Mouse (Mus musculus) hindbrain, embryonic 11.5 days (tissue): ENCODE measurements at regions not wholly inside any gene's neighbourhood (a gene's known extent, or its start where the extent isn't known, plus 50 kb on each side); places are given as distances from the start of the nearest gene placed in this dataset.

Experiments
- ATAC-seq: fragments of 200-750 bp; cut with Nextera tagmentation; 2 replicates; pipeline ENCODE4 v1.8.0; 2017; ENCODE audit warnings: mild to moderate bottlenecking, moderate TSS enrichment, moderate library complexity; ENCODE audit not compliant: low FRiP score
- DNase-seq: peaks from one replicate; pipeline ENCODE4 v3.0.0-alpha.2; 2015; ENCODE audit warnings: low spot score
- H3K27ac ChIP-seq: fragments of 300-500 bp; sonication (generic); 2 replicates; pipeline ENCODE4 v1.5.1; 2014; ENCODE audit warnings: mild to moderate bottlenecking, low read depth, low read length
- H3K27me3 ChIP-seq: fragments of 300-500 bp; sonication (generic); 2 replicates; pipeline ENCODE4 v1.6.1; 2014; ENCODE audit warnings: mild to moderate bottlenecking, low read length, moderate library complexity, mixed read lengths; ENCODE audit not compliant: control insufficient read depth, insufficient read depth
- H3K36me3 ChIP-seq: fragments of 300-500 bp; sonication (generic); 2 replicates; pipeline ENCODE4 v1.6.1; 2014; ENCODE audit warnings: mild to moderate bottlenecking, low read length, moderate library complexity, mixed read lengths; ENCODE audit not compliant: control insufficient read depth, insufficient read depth
- H3K4me1 ChIP-seq: fragments of 300-500 bp; sonication (generic); replicated peaks from 2 replicates; pipeline ENCODE4 v1.6.1; 2014; ENCODE audit warnings: low read length, mixed read lengths; ENCODE audit not compliant: control insufficient read depth, insufficient read depth
- H3K4me2 ChIP-seq: fragments of 300-500 bp; sonication (generic); replicated peaks from 2 replicates; pipeline ENCODE4 v1.6.1; 2014; ENCODE audit warnings: mild to moderate bottlenecking, low read depth, low read length
- H3K4me3 ChIP-seq: fragments of 300-500 bp; sonication (generic); 2 replicates; pipeline ENCODE4 v1.5.1; 2014; ENCODE audit warnings: low read depth, low read length
- H3K9ac ChIP-seq: fragments of 300-500 bp; sonication (generic); 2 replicates; pipeline ENCODE4 v1.6.1; 2014; ENCODE audit warnings: low read depth, low read length
- H3K9me3 ChIP-seq: fragments of 300-500 bp; sonication (generic); 2 replicates; pipeline ENCODE4 v1.6.1; 2016; ENCODE audit warnings: low read length; ENCODE audit not compliant: control insufficient read depth
- WGBS: fragments of 180-500 bp; shearing (Covaris S2); extraction: QIAGEN DNeasy Blood & Tissue Kit; methylation state at CpG from one replicate; pipeline ENCODE4 v1.1.7; 2014; 5-methylcytosine and 5-hydroxymethylcytosine counted together

- H3K9ac ChIP-seq = no peak overlapping the region
- peak; percentile 34 for DNase-seq
- H3K4me1 ChIP-seq = no peaks in the 10 kb centered on the region
- WGBS = 58% methylated on average over 1 of the region's 1 CpGs
- H3K9me3 ChIP-seq = no peaks in the 10 kb centered on the region
- H3K36me3 ChIP-seq = no peaks in the 10 kb centered on the region
- H3K4me2 ChIP-seq = no peak overlapping the region
- no peaks in the 10 kb centered on the region for H3K27me3 ChIP-seq
- H3K27ac ChIP-seq = no peak overlapping the region
- no peak for ATAC-seq
- no peak overlapping the region for H3K4me3 ChIP-seq
Observed at GRCm38 (mm10) chr1:193599163-193599562, 229.1 kb upstream of the Camk1g start.

- Histone ChIP-seq H3K4me3 (no peak overlapping the region), H3K4me1 (no peaks in the 10 kb centered on the region; the same call in 1 of the 2 replicates), H3K9ac (no peak overlapping the region), H3K27ac (no peak overlapping the region), H3K36me3 (no peaks in the 10 kb centered on the region), H3K4me2 (no peak overlapping the region), H3K9me3 (no peaks in the 10 kb centered on the region), H3K27me3 (no peaks in the 10 kb centered on the region)
- 12% methylated on average over 5 of the region's 5 CpGs for WGBS
- ATAC-seq (no peak; the same call in 1 of the 2 replicates), DNase-seq (peak; percentile 11)
Observed at GRCm38 (mm10) chr1:193590301-193590829, 220.3 kb upstream of the Camk1g start.

- WGBS = 21% methylated on average over 12 of the region's 12 CpGs
Observed at GRCm38 (mm10) chr1:193588477-193589464, 218.7 kb upstream of the Camk1g start.

GRCm38 (mm10) chr1:193587317-193587716 is 217.2 kb upstream of the Camk1g start:
- Histone ChIP-seq H3K9me3 (no peaks in the 10 kb centered on the region), H3K9ac (no peak overlapping the region), H3K4me2 (no peak overlapping the region), H3K36me3 (no peaks in the 10 kb centered on the region), H3K4me3 (no peak overlapping the region), H3K27ac (no peak overlapping the region), H3K4me1 (no peaks in the 10 kb centered on the region; the same call in 1 of the 2 replicates), H3K27me3 (no peaks in the 10 kb centered on the region)
- WGBS = 87% methylated on average over 2 of the region's 2 CpGs
- ATAC-seq (no peak), DNase-seq (no peak)

More at GRCm38 (mm10) chr1:193588477-193589464, 218.7 kb upstream of the Camk1g start:
- ATAC-seq = peak; percentile 84
- Histone ChIP-seq H3K4me2 (no peak overlapping the region), H3K4me3 (no peak overlapping the region), H3K4me1 (no peaks in the 10 kb centered on the region; the same call in 1 of the 2 replicates), H3K27me3 (no peaks in the 10 kb centered on the region), H3K36me3 (no peaks in the 10 kb centered on the region), H3K9me3 (no peaks in the 10 kb centered on the region), H3K27ac (no peak overlapping the region), H3K9ac (no peak overlapping the region)
- peak; percentile 90 for DNase-seq

- Histone ChIP-seq H3K27me3 (no peaks in the 10 kb centered on the region), H3K9me3 (no peaks in the 10 kb centered on the region), H3K4me2 (no peak overlapping the region), H3K9ac (no peak overlapping the region), H3K4me1 (no peaks in the 10 kb centered on the region; the same call in 1 of the 2 replicates), H3K27ac (no peak overlapping the region), H3K36me3 (no peaks in the 10 kb centered on the region), H3K4me3 (no peak overlapping the region)
- WGBS = 78% methylated on average over 6 of the region's 6 CpGs
- DNase-seq (no peak), ATAC-seq (no peak)
Observed at GRCm38 (mm10) chr1:193586896-193587295, 216.8 kb upstream of the Camk1g start.

GRCm38 (mm10) chr1:193583791-193584190 is 213.7 kb upstream of the Camk1g start:
- DNase-seq (no peak), ATAC-seq (no peak)
- no peak overlapping the region for H3K4me3 ChIP-seq
- no peak overlapping the region for H3K27ac ChIP-seq
- no peaks in the 10 kb centered on the region for H3K4me1 ChIP-seq
- no peaks in the 10 kb centered on the region for H3K36me3 ChIP-seq
- H3K4me2 ChIP-seq = no peak overlapping the region
- no peaks in the 10 kb centered on the region for H3K9me3 ChIP-seq
- WGBS = 79% methylated on average over 2 of the region's 2 CpGs
- H3K9ac ChIP-seq = no peak overlapping the region
- H3K27me3 ChIP-seq = no peaks in the 10 kb centered on the region

GRCm38 (mm10) chr1:193580393-193580792 is 210.3 kb upstream of the Camk1g start:
- Histone ChIP-seq H3K27ac (no peak overlapping the region), H3K4me3 (no peak overlapping the region), H3K4me2 (no peak overlapping the region), H3K9ac (no peak overlapping the region), H3K4me1 (no peaks in the 10 kb centered on the region), H3K9me3 (no peaks in the 10 kb centered on the region), H3K36me3 (no peaks in the 10 kb centered on the region), H3K27me3 (no peaks in the 10 kb centered on the region)
- no peak for DNase-seq
- WGBS = 81% methylated on average over 4 of the region's 4 CpGs
- no peak for ATAC-seq

- Histone ChIP-seq H3K4me3 (no peak overlapping the region), H3K4me1 (no peaks in the 10 kb centered on the region), H3K27me3 (no peaks in the 10 kb centered on the region), H3K9me3 (no peaks in the 10 kb centered on the region), H3K36me3 (no peaks in the 10 kb centered on the region), H3K9ac (no peak overlapping the region), H3K4me2 (no peak overlapping the region), H3K27ac (no peak overlapping the region)
- 46% methylated on average over 3 of the region's 3 CpGs for WGBS
- no peak for DNase-seq
- ATAC-seq = no peak
Observed at GRCm38 (mm10) chr1:193579671-193580070, 209.6 kb upstream of the Camk1g start.
